Mouse (Mus musculus) lung, postnatal 36 days (tissue): ENCODE measurements at regions not wholly inside any gene's neighbourhood (a gene's known extent, or its start where the extent isn't known, plus 50 kb on each side); places are given as distances from the start of the nearest gene placed in this dataset.

Experiments
- DNase-seq: peaks from one replicate; pipeline ENCODE4 v3.0.0; 2022; ENCODE audit warnings: mixed read lengths

- no peak for DNase-seq
These were observed 63.0 kb upstream of the Ube2e3 start for GRCm38 (mm10) chr2:78804931-78805330.

- DNase-seq, result no peak
These were observed 64.4 kb upstream of the Ube2e3 start for GRCm38 (mm10) chr2:78803543-78803942.

DNA sequence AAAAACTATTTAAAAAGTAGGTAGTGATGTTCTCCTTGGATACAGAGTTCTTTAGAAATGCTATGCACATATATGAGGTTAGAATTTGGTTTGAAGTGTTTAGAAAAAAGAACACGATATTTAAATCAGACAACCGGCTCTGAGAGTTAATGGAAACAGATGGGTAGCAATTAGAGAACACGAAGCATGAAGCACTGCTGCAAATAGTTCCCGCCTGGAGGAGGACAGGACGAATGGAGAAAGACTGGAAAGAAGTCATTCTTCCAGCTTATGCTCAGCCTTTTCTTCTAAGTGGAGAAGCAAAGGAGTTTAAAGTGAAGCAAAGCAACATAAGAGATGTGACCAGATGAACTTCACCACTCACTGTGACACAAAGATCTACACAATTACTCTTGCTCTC lies 72.5 kb upstream of the Ube2e3 start:
- no peak for DNase-seq

- no peak for DNase-seq
These were observed 73.2 kb upstream of the Ube2e3 start for GRCm38 (mm10) chr2:78794734-78795133.

DNA sequence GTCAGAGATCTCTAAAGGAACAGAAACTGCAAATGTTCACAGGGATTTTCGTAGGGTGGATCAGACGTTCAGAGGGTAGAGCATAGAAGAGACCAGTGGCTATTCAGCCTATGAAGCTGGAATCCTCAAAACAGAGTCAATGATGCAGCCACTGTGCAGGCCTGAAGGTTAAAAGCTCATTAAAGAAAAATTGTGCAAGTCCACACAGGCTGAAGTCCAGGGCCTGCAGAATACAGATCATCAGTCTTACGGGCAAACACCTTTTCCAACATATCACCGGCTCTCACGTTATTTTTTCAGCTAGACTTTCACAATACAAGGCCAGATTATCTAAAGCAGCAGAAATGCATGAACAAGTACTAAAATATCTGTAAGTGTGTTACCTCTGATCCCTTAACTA lies 78.8 kb upstream of the Ube2e3 start:
- DNase-seq, result no peak

DNA sequence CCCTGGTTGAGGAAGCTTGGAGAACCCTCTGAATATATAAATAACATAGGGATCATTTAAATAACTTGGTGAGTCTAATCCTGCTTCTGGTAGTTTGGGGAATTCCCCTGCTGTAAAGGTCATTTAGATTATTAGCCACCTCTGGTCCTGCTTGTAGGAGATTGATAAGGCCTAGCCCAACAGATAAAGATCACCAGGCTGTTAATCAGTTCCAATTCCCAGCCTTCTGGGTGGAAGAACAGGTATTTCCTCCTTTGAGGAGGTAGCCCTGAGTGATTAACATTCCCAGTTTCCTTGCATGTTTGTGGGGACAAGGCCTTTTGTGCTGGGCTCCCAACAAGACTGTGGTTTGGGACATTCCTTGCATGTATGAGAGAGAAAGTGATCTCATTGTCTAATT lies 79.7 kb upstream of the Ube2e3 start:
- no peak for DNase-seq

GRCm38 (mm10) chr2:78779949-78780348 lies 88.0 kb upstream of the Ube2e3 start:
- no peak for DNase-seq

GRCm38 (mm10) chr2:78777589-78777988 lies 90.3 kb upstream of the Ube2e3 start:
- no peak for DNase-seq

DNA sequence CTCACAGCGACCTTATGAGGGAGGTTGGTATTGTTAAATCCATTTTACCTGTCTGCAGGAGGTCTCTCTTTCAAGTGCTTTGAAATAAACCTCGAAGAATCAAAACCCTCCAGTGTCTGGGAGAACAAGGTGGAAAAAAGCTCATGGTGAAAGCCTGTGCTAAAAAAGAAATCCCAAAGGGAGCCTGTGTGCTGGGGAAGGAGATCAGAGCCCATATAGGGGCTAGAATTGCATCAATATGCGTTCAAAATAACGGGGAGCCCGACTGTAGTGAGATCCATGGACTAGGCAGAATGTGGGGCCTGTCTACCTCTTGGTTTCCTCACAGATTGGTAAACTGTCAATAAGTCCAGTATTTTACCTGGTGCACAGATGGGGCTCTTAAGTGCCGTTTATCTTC lies 113.6 kb upstream of the Ube2e3 start:
- no peak for DNase-seq

- DNase-seq, result no peak
These were observed 114.0 kb upstream of the Ube2e3 start for GRCm38 (mm10) chr2:78753918-78754317.

GRCm38 (mm10) chr2:78730161-78730560 lies 137.8 kb upstream of the Ube2e3 start:
- no peak for DNase-seq

DNA sequence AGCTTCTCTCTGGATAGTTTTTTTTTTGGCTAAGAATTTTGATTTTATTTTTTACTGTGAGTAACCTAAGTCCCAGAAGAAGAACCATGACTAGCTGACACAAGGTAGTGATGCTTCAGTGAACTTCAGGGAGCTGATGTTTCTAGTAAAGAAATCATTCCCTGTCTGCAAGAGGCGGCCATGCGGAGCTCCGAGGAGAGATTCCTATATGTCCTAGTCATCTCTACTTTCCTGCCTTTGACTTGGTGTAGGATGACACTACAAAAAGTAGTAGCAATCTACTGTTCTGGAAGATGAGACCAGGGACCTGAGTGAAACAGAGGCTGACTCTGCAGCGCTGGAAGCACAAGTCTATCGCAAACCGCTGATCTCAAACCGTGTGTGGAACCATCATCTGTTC lies 141.9 kb upstream of the Ube2e3 start:
- no peak for DNase-seq

DNA sequence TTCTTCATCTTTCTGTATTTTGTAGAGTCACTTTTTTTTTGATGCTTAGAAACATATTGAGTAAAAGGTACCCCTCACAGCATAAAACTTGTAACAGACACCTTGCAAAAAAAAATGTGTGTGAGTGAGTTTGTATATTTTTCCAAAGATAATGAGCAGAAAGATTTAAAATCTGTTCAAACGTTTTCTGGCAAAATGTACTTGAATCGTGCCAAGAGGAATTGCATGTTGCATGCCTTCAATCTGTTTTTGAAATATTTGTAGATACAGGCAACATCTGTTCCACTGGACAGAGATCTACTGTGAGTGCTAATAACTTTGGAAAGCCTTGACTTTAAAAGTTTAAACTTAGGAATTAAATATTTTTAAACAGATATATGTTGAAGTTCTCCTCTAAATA lies 143.5 kb upstream of the Ube2e3 start:
- no peak for DNase-seq

GRCm38 (mm10) chr2:78723423-78723822 lies 144.5 kb upstream of the Ube2e3 start:
- no peak for DNase-seq

DNA sequence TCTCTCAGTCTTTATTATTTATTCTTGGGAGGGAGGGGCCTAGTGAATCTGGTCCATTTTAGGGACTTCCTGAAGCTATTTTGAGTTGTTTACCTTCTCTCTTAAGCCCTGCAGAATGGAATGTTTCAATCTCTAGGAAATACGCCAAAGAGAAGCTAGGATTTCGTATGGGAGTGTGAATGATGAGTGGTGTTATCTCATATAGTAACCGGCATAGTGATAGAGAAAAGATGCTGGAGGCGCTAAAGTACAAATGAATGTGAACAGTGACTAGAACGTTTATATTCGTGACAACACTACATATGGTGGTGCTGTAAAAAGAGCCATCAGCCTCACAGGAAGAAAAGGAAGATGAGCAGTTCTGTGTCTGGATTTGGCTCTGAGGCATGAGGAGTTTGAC lies 145.2 kb upstream of the Ube2e3 start:
- no peak for DNase-seq

- no peak for DNase-seq
These were observed 149.4 kb upstream of the Ube2e3 start for GRCm38 (mm10) chr2:78718550-78718949.

DNA sequence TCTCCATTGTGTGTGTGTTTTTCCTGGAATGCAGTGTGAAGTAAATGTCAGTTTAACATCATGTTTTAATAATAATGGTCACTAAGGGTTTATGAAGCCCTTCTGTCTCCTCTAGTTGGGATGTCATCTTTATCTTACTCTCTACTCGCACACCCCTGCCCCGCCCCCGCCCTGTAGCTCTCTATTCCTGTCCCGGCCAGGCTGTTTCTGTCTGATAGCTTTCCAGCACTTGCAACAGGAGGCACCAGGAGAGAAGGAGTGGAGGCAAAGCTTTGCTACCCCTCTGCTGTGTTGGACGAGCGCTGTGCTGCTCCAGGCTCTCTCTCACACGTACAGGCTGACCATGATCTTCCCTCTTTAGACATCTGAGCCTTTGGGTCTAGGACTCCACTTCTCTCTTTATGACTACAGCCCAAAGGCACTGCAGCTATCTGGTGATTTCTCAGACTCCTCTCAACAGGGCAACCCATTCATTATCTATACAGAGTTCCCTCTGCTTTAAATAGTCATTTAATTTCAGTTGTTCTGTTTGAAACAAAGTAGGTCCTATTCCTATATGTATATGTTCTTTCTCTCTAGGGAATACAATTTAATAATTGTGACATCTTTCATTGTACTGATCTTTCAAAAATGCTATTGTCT lies 151.6 kb upstream of the Ube2e3 start:
- DNase-seq, result no peak

GRCm38 (mm10) chr2:78694851-78695250 lies 173.1 kb upstream of the Ube2e3 start:
- DNase-seq, result no peak

DNA sequence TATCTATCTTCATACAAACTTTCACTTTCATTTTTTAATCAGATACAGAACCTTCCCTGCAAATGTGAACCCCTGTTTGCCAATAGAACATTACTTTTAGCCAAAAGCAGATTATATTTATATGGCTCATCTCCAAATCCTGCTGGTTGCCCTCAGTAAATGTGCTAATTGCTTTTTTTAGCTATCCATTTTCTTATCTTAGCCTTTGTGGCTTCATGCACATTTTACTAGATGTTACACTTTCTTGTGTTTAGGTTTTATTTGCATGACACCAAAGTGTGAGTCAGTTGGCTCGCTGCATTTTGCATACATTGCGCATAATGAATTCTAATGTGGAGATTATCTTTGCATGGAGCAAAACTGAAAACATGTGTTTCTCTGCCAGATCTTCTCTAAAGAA lies 211.3 kb upstream of the Ube2e3 start:
- no peak for DNase-seq

GRCm38 (mm10) chr2:78655156-78655855 lies 212.6 kb upstream of the Ube2e3 start:
- no peak for DNase-seq

GRCm38 (mm10) chr2:78651549-78651948 lies 216.4 kb upstream of the Ube2e3 start:
- DNase-seq, result no peak

DNA sequence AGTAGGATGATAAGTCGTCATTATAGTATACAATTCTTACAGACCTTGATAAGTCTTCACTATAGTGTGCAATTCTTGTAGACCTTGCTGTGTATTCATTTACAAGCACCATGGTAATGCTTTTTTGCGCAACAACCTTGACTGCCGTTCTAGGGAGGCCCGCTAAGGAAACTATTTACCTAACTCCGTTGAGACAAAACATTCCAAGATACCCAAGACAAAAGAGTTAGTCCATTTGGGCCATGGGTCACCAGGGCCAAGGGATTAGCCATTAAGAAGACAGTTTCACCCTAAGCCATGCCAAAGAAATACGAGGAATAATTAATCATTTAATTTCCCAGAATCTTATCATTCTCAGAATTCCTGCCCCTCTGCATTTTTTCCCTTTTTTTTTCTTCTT lies 227.6 kb upstream of the Ube2e3 start:
- DNase-seq, result no peak

- no peak for DNase-seq
These were observed 242.7 kb upstream of the Ube2e3 start for GRCm38 (mm10) chr2:78625264-78625663.

DNA sequence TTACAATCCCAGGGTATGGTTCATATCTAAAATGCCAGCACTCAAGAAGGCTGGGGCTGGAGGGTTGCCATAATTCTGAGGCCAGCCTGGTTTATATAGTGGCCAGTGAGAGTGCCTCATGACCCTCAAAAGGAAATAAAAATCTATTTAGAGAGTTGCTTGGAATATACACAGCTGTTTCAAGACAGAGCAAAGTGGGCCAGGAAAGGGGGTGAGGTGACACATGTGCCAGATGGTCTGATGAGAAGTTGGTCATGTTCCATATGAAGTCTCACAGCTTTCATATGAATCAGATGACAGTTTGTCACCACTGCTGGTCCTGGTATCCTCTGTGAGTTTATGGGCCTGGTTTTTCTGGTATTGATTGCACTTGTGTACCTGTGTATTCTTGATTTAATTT lies 261.5 kb upstream of the Ube2e3 start:
- peak; percentile 46 for DNase-seq

DNA sequence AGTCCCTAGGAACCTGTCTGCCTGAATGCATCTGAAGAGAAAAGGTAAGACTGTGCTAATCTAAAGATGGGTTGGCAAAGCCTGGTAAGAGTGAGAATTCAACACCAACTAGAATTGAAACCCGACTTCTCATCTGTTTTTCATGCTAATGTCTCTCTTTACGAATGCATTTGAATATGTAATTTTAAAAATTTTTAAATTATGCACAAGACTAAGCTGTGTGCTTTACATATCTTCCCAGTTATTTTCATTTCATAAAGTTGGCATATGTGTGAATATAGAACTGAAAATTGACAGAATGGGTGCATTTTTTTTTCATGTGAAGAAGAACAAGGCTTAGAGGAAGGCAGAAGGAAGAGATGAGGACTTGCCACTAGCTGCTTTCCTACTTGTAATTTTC lies 267.2 kb upstream of the Ube2e3 start:
- DNase-seq, result no peak
